Mouse (Mus musculus): ENCODE measurements around the gene Stk19. TPM values are rescaled to one million over a fixed set of nuclear protein-coding genes. Genes with fewer than 3 reads are reported as not detected.

Stk19 gene
- polyA plus RNA-seq (2012; fragmentation: generic; extraction: Trizol), result 29.9 TPM

GRCm38 (mm10) chr17:34836856-34837221, at the start of gene Stk19, which contains the start of gene Dxo:
TSS of gene Stk19 (minus strand) at chr17:34836945.
TSS of gene Dxo (plus strand) at chr17:34837019.
- H3K4me2 ChIP-seq (ENCODE audit: low read depth), result peak within 1 kb of the TSS; percentile 95
- peaks cover 3% of the 10 kb centered on the region for H3K36me3 ChIP-seq (ENCODE audit: control insufficient read depth, insufficient read depth)
- peaks cover 33% of the 10 kb centered on the region for H3K79me2 ChIP-seq (ENCODE audit: control insufficient read depth, insufficient read depth)
- peak within 1 kb of the TSS; percentile 96 for H3K4me3 ChIP-seq
- no peak for TF ChIP-seq REST (IDR thresholded peaks at IDR 0.05; ENCODE audit: insufficient read depth, insufficient read length)
- peak; percentile 83 for TF ChIP-seq SRF (IDR thresholded peaks at IDR 0.05; ENCODE audit: control insufficient read depth, insufficient read length, low read depth)
- TF ChIP-seq MYOG (IDR thresholded peaks at IDR 0.05; ENCODE audit: control insufficient read depth in 1 of 3, insufficient read depth in 1 of 3, insufficient read length in 2 of 3, low read depth in 2 of 3), result no peak
- TF ChIP-seq TCF12 (IDR thresholded peaks at IDR 0.05; ENCODE audit: insufficient read depth, poor library complexity, severe bottlenecking), result no peak
- TF ChIP-seq TCF3 (IDR thresholded peaks at IDR 0.05; ENCODE audit: insufficient read length, low read depth), result no peak
- peak; percentile 92 for TF ChIP-seq POLR2A (IDR thresholded peaks at IDR 0.05; ENCODE audit: insufficient read length, low read depth)
- TF ChIP-seq POLR2AphosphoS2 (IDR thresholded peaks at IDR 0.05; ENCODE audit: insufficient read length, low read depth), result peak; percentile 92
- no peak for TF ChIP-seq USF1 (IDR thresholded peaks at IDR 0.05; ENCODE audit: low read depth)
- no peak for TF ChIP-seq MAX (IDR thresholded peaks at IDR 0.05; ENCODE audit: low read depth)
- no peak for TF ChIP-seq MYOD1 (IDR thresholded peaks at IDR 0.05; ENCODE audit: control insufficient read depth in 1 of 3, insufficient read length in 2 of 3, low read depth in 2 of 3)
- peak; percentile 75 for TF ChIP-seq E2F4 (IDR thresholded peaks at IDR 0.05; ENCODE audit: insufficient read depth)
- no peak for TF ChIP-seq CEBPB (IDR thresholded peaks at IDR 0.05; ENCODE audit: insufficient read depth, poor library complexity, severe bottlenecking)
- H3ac ChIP-seq (ENCODE audit: control insufficient read depth, insufficient read length), result peak within 1 kb of the TSS; percentile 12
- no peaks in the 10 kb centered on the region for H3K27me3 ChIP-seq (ENCODE audit: control insufficient read depth, insufficient read depth, insufficient read length)

DNA sequence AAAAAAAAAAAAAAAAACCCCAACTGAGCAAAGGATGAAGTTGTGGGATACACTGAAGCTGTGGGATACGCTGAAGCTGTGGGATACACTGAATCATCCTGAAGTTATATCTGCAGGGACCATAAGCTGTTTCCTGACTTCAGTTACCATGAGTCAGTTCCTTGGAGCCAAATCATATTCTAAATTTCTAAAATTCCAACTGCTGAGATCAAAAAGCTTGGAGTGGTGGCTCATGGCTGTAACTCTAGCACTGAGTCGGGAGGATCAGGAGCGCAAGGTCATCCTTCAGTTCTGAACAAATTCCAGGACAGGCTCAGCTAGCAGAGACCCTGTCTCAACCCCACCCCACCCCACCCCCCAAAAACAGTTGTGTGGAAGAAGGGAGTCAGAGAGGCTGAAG, 48.9 kb upstream of the Stk19 start:
- Histone ChIP-seq H3K4me2 (ENCODE audit: low read depth) (no peak overlapping the region), H3K27me3 (ENCODE audit: control insufficient read depth, insufficient read depth, insufficient read length) (no peaks in the 10 kb centered on the region), H3K79me2 (ENCODE audit: control insufficient read depth, insufficient read depth) (no peaks in the 10 kb centered on the region), H3ac (ENCODE audit: control insufficient read depth, insufficient read length) (no peak overlapping the region), H3K36me3 (ENCODE audit: control insufficient read depth, insufficient read depth) (no peaks in the 10 kb centered on the region), H3K4me3 (no peak overlapping the region)
- no peak for TF ChIP-seq E2F4 (IDR thresholded peaks at IDR 0.05; ENCODE audit: insufficient read depth)
- no peak for TF ChIP-seq MYOG (IDR thresholded peaks at IDR 0.05; ENCODE audit: control insufficient read depth in 1 of 3, insufficient read depth in 1 of 3, insufficient read length in 2 of 3, low read depth in 2 of 3)
- no peak for TF ChIP-seq USF1 (IDR thresholded peaks at IDR 0.05; ENCODE audit: low read depth)
- TF ChIP-seq TCF3 (IDR thresholded peaks at IDR 0.05; ENCODE audit: insufficient read length, low read depth), result no peak
- no peak for TF ChIP-seq TCF12 (IDR thresholded peaks at IDR 0.05; ENCODE audit: insufficient read depth, poor library complexity, severe bottlenecking)
- TF ChIP-seq REST (IDR thresholded peaks at IDR 0.05; ENCODE audit: insufficient read depth, insufficient read length), result no peak
- TF ChIP-seq POLR2A (IDR thresholded peaks at IDR 0.05; ENCODE audit: insufficient read length, low read depth), result no peak
- no peak for TF ChIP-seq SRF (IDR thresholded peaks at IDR 0.05; ENCODE audit: control insufficient read depth, insufficient read length, low read depth)
- no peak for TF ChIP-seq CEBPB (IDR thresholded peaks at IDR 0.05; ENCODE audit: insufficient read depth, poor library complexity, severe bottlenecking)
- TF ChIP-seq POLR2AphosphoS2 (IDR thresholded peaks at IDR 0.05; ENCODE audit: insufficient read length, low read depth), result no peak

- Histone ChIP-seq H3K4me2 (ENCODE audit: low read depth) (no peak overlapping the region), H3K79me2 (ENCODE audit: control insufficient read depth, insufficient read depth) (no peaks in the 10 kb centered on the region), H3K36me3 (ENCODE audit: control insufficient read depth, insufficient read depth) (no peaks in the 10 kb centered on the region), H3ac (ENCODE audit: control insufficient read depth, insufficient read length) (no peak overlapping the region), H3K27me3 (ENCODE audit: control insufficient read depth, insufficient read depth, insufficient read length) (no peaks in the 10 kb centered on the region), H3K4me3 (no peak overlapping the region)
- TF ChIP-seq POLR2A (IDR thresholded peaks at IDR 0.05; ENCODE audit: insufficient read length, low read depth) (no peak), MYOG (IDR thresholded peaks at IDR 0.05; ENCODE audit: control insufficient read depth in 1 of 3, insufficient read depth in 1 of 3, insufficient read length in 2 of 3, low read depth in 2 of 3) (no peak), MYOD1 (IDR thresholded peaks at IDR 0.05; ENCODE audit: control insufficient read depth in 1 of 3, insufficient read length in 2 of 3, low read depth in 2 of 3) (no peak), SRF (IDR thresholded peaks at IDR 0.05; ENCODE audit: control insufficient read depth, insufficient read length, low read depth) (no peak), E2F4 (IDR thresholded peaks at IDR 0.05; ENCODE audit: insufficient read depth) (no peak), POLR2AphosphoS2 (IDR thresholded peaks at IDR 0.05; ENCODE audit: insufficient read length, low read depth) (no peak)
Measured at GRCm38 (mm10) chr17:34884704-34885103, 48.0 kb upstream of the Stk19 start.

- Histone ChIP-seq H3ac (ENCODE audit: control insufficient read depth, insufficient read length) (no peak overlapping the region), H3K36me3 (ENCODE audit: control insufficient read depth, insufficient read depth) (no peaks in the 10 kb centered on the region), H3K4me3 (no peak overlapping the region), H3K27me3 (ENCODE audit: control insufficient read depth, insufficient read depth, insufficient read length) (no peaks in the 10 kb centered on the region), H3K4me2 (ENCODE audit: low read depth) (no peak overlapping the region), H3K79me2 (ENCODE audit: control insufficient read depth, insufficient read depth) (no peaks in the 10 kb centered on the region)
- TF ChIP-seq MYOG (IDR thresholded peaks at IDR 0.05; ENCODE audit: control insufficient read depth in 1 of 3, insufficient read depth in 1 of 3, insufficient read length in 2 of 3, low read depth in 2 of 3) (no peak), MAX (IDR thresholded peaks at IDR 0.05; ENCODE audit: low read depth) (no peak), E2F4 (IDR thresholded peaks at IDR 0.05; ENCODE audit: insufficient read depth) (no peak), TCF12 (IDR thresholded peaks at IDR 0.05; ENCODE audit: insufficient read depth, poor library complexity, severe bottlenecking) (no peak), CEBPB (IDR thresholded peaks at IDR 0.05; ENCODE audit: insufficient read depth, poor library complexity, severe bottlenecking) (no peak), POLR2AphosphoS2 (IDR thresholded peaks at IDR 0.05; ENCODE audit: insufficient read length, low read depth) (no peak), REST (IDR thresholded peaks at IDR 0.05; ENCODE audit: insufficient read depth, insufficient read length) (no peak), USF1 (IDR thresholded peaks at IDR 0.05; ENCODE audit: low read depth) (no peak)
Measured at GRCm38 (mm10) chr17:34883332-34883731, 46.6 kb upstream of the Stk19 start.

GRCm38 (mm10) chr17:34881683-34882310, 45.1 kb upstream of the Stk19 start, which contains the start of gene Gm20547:
TSS of gene Gm20547 (minus strand) at chr17:34882042.
- no peak within 1 kb of the TSS for H3ac ChIP-seq (ENCODE audit: control insufficient read depth, insufficient read length)
- TF ChIP-seq POLR2A (IDR thresholded peaks at IDR 0.05; ENCODE audit: insufficient read length, low read depth) (no peak), TCF12 (IDR thresholded peaks at IDR 0.05; ENCODE audit: insufficient read depth, poor library complexity, severe bottlenecking) (no peak), SRF (IDR thresholded peaks at IDR 0.05; ENCODE audit: control insufficient read depth, insufficient read length, low read depth) (no peak), TCF3 (IDR thresholded peaks at IDR 0.05; ENCODE audit: insufficient read length, low read depth) (no peak), CEBPB (IDR thresholded peaks at IDR 0.05; ENCODE audit: insufficient read depth, poor library complexity, severe bottlenecking) (no peak)
- H3K4me2 ChIP-seq (ENCODE audit: low read depth), result no peak within 1 kb of the TSS
- no peak within 1 kb of the TSS for H3K4me3 ChIP-seq
- no peaks in the 10 kb centered on the region for H3K36me3 ChIP-seq (ENCODE audit: control insufficient read depth, insufficient read depth)
- no peaks in the 10 kb centered on the region for H3K27me3 ChIP-seq (ENCODE audit: control insufficient read depth, insufficient read depth, insufficient read length)
- no peaks in the 10 kb centered on the region for H3K79me2 ChIP-seq (ENCODE audit: control insufficient read depth, insufficient read depth)

All from myocyte (in vitro differentiated cells).